Mouse (Mus musculus) E14TG2a.4 (cell line): ENCODE data around the gene Ephb2.

Source experiments
- H3K27me3 ChIP-seq: 2 replicates; pipeline ENCODE4 v1.6.1; 2014; ENCODE audit warnings: low read length, control low read depth; ENCODE audit not compliant: insufficient read depth
- H3K36me3 ChIP-seq: 2 replicates; pipeline ENCODE4 v1.6.1; 2014; ENCODE audit warnings: low read length, control low read depth; ENCODE audit not compliant: insufficient read depth
- H3K4me1 ChIP-seq: replicated peaks from 2 replicates; pipeline ENCODE4 v1.6.1; 2014; ENCODE audit warnings: low read depth, low read length, control low read depth
- H3K4me3 ChIP-seq: replicated peaks from 2 replicates; pipeline ENCODE4 v1.5.1; 2014; ENCODE audit warnings: mild to moderate bottlenecking, low read length
- H3K9me3 ChIP-seq: 2 replicates; pipeline ENCODE4 v1.6.1; 2014; ENCODE audit warnings: low read length, control low read depth
- CTCF ChIP-seq: conservative IDR thresholded peaks from 2 replicates; pipeline ENCODE4 v1.5.1; 2014; ENCODE audit warnings: low read length
- NANOG ChIP-seq: IDR thresholded peaks from 2 replicates; pipeline ENCODE4 v1.6.1; 2014; ENCODE audit warnings: borderline replicate concordance, low read length, mixed read lengths
- POU5F1 ChIP-seq: IDR thresholded peaks from 2 replicates; pipeline ENCODE4 v1.6.1; 2014; ENCODE audit warnings: low read length, borderline replicate concordance

Ephb2 gene

DNA sequence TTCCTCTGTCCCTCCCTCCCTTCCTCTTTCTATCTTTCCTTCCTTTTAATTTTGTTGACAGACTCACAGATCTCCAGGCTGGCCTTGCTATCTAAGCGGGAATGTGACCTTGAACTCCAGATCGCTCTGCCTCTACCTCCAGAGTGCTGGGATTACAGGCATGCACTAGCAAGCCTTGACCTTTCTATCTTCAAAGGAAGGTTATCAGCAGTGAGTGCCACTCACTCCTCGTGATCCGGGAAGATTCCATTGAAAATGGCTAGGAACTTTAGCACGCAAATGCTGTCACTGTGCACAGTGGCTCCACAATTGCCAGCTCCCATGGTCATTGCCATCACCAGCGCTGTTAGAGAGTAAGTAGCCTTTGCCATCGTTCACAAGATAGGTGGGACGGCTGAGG, 156.6 kb downstream of the Ephb2 start:
- TF ChIP-seq NANOG = no peak
- Histone ChIP-seq H3K4me1 (peaks cover 41% of the 10 kb centered on the region), H3K9me3 (no peaks in the 10 kb centered on the region), H3K27me3 (no peaks in the 10 kb centered on the region), H3K4me3 (no peak overlapping the region), H3K36me3 (no peaks in the 10 kb centered on the region)

DNA sequence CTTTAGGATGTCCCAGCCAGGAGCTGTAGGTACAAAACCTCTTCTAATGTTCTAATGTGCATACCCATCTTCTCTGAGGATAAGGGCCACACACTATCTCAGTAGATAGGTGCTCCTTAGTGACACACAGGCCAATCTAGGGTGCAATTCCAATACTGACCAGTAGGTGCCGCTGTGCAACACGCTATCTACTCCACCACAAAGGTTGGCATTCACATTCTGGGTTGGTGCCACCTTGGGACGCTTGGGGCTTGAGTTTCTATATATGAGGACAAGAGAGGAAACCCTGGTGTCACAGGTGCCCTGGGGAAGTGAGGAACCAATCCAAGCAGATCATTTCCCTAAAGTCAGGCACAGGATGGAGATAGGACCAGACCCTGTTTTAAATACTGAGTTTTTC, 157.3 kb downstream of the Ephb2 start:
- Histone ChIP-seq H3K27me3 (no peaks in the 10 kb centered on the region), H3K36me3 (no peaks in the 10 kb centered on the region), H3K4me3 (no peak overlapping the region), H3K9me3 (no peaks in the 10 kb centered on the region), H3K4me1 (peaks cover 43% of the 10 kb centered on the region)
- peak; percentile 95 for TF ChIP-seq CTCF
- TF ChIP-seq POU5F1 = no peak
- no peak for TF ChIP-seq NANOG

DNA sequence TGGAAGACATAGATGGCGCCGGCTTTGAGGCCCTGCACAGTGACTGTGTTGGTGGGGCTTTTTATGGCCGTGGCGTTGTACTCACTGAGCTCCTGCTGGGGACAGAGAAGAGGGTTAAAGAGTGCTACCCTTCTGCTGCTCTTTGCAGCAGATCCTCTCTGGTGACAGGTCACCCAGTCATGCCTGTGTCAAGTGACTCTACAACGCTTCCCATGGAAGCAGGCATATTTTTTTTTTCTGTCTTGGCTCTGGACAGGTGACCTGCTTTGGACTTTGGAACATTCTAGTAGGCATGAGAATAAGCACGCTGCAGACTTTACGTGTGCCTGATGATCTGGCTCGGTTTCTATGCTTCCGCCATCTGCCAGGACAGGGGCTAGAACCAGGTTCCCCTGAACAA, 160.3 kb downstream of the Ephb2 start:
- Histone ChIP-seq H3K4me3 (no peak overlapping the region), H3K27me3 (peaks cover 6% of the 10 kb centered on the region; the same call in 1 of the 2 replicates), H3K4me1 (peaks cover 49% of the 10 kb centered on the region), H3K9me3 (no peaks in the 10 kb centered on the region), H3K36me3 (no peaks in the 10 kb centered on the region)
- TF ChIP-seq NANOG (no peak), POU5F1 (no peak), CTCF (no peak)

DNA sequence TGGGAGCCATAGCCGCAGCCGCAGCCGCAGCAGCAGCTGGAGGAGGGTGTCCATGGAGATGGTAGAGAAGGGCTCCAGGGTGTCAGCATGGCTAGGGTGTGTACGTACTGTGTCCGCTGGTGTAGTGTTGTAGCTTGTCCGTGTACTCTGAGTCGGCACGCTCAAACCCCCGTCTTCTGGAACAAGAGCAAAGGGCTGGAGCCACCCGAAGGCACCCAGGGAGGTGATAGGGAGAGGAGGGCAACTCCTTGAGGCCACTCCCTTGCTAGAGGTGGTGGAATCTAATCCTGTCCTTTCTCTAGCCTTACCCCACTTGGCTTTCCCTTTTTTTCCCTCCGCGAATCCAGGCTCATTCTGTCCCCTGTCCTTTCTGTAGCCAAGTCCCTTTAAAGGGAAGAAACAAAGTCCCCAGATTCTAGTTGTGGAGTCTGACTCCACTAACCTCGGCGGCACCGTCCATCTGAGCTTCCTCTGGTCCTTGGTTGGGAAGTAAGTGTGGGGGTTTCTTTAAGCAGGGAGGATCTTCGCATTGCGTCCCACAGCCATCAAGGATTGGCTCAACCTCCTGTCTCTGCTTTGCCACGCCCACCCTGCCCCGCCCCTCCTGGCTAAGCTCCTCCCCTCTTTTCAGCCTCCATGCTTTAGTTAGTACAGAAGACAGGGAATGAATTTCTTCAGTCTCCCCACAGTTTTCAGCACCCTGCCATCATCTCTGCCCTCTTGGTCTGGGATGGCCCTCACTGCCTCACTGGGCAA, 163.3 kb downstream of the Ephb2 start:
- H3K4me3 ChIP-seq = peak overlapping the region; percentile 50
- no peaks in the 10 kb centered on the region for H3K36me3 ChIP-seq
- H3K4me1 ChIP-seq = peaks cover 34% of the 10 kb centered on the region
- TF ChIP-seq CTCF = no peak
- peaks cover 6% of the 10 kb centered on the region; the same call in 1 of the 2 replicates for H3K27me3 ChIP-seq
- no peaks in the 10 kb centered on the region for H3K9me3 ChIP-seq

DNA sequence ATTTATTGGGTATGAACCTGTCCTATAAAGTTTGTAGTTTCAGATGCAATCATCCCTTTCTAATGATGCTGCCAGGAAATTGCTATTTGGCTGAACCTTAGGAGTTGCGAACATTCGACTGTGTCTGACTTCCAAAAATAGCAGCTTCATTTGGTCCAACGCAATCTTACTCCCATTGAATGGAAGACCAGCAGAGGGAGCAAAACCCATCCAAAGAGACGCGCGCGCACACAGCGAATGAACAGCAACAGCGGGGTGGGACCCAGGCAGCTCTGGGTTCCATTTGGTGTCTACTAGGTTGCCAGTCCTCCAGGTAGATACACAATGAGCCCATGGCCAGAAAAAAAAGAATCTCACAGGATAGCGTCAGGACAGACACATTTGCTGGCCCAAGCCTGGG, 168.0 kb downstream of the Ephb2 start:
- TF ChIP-seq POU5F1 = no peak
- TF ChIP-seq NANOG = no peak
- TF ChIP-seq CTCF = peak; percentile 34
- H3K36me3 ChIP-seq = no peaks in the 10 kb centered on the region
- H3K4me1 ChIP-seq = peaks cover 12% of the 10 kb centered on the region
- no peaks in the 10 kb centered on the region; the same call in 1 of the 2 replicates for H3K9me3 ChIP-seq
- H3K27me3 ChIP-seq = peaks cover 6% of the 10 kb centered on the region; the same call in 1 of the 2 replicates
- no peak overlapping the region for H3K4me3 ChIP-seq

DNA sequence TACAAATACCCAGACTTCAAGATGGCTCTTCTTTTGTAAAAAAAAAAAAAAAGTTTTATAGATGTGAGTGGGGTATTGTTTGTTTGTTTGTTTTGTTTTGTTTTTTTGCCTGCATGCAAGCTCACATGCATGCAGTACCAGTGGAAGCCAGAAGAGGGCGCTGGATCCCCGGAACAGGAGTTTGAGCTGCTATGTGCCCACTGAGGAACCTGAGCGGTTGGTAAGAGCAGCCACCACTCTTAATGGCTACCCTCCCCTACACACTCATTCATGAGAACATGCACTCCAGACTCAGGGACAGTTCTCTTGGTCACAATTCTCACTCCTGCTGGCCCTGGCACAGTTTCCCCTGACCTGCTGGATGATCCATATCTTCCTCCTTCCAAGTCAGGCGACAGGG, 169.8 kb downstream of the Ephb2 start:
- Histone ChIP-seq H3K4me3 (no peak overlapping the region), H3K27me3 (no peaks in the 10 kb centered on the region), H3K4me1 (0 out of 2 replicates have a peak, but pooled peaks cover 3% of the 10 kb centered on the region), H3K36me3 (no peaks in the 10 kb centered on the region), H3K9me3 (no peaks in the 10 kb centered on the region; the same call in 1 of the 2 replicates)
- TF ChIP-seq CTCF (peak; percentile 81), NANOG (no peak), POU5F1 (no peak)

DNA sequence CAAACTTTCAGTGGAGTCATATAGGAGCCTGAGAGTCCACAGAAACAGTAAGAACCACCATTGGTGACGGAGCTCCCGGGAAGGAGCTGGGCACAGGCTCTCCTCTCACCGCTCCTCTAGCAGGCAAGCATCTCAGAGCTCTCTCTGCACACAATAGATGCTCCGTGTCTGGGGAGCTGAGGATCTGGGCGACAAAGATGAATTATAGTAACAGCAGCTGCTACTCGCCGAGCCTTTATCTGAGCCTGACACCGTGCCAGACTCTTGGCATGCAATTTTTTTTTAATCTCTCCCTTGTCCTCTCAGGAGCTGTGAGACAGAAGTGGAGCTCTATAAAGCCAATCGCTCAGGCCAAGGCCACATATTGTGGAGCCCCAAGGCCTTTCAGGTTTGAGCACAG, 170.7 kb downstream of the Ephb2 start:
- Histone ChIP-seq H3K36me3 (peaks cover 9% of the 10 kb centered on the region), H3K4me1 (0 out of 2 replicates have a peak, but pooled peaks cover 3% of the 10 kb centered on the region), H3K4me3 (no peak overlapping the region), H3K27me3 (no peaks in the 10 kb centered on the region), H3K9me3 (peaks cover 5% of the 10 kb centered on the region; the same call in 1 of the 2 replicates)
- TF ChIP-seq NANOG = no peak
- no peak for TF ChIP-seq POU5F1
- no peak for TF ChIP-seq CTCF

DNA sequence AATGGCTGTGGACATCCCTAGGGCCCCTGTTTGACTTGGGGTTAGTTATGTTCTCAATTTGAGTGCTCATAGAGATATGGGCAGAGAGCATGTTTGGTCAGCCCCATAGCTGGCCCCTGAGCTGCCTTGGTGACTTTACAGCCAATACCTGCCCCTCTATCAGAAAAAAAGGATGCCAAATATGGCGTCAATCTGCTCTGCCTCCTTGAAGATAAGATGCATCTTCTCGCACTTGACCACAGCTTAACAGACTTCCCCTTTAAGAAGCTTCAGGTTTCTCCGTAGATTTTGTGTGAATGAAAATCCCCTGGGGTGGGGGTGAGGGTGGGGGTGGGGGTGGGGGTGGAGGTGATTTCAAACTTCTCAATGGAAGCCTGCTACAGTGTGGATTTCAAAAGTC, 177.9 kb downstream of the Ephb2 start:
- no peak for TF ChIP-seq NANOG
- no peak for TF ChIP-seq CTCF
- no peak for TF ChIP-seq POU5F1
- Histone ChIP-seq H3K4me1 (0 out of 2 replicates have a peak, but pooled peaks cover 4% of the 10 kb centered on the region), H3K4me3 (no peak overlapping the region), H3K27me3 (no peaks in the 10 kb centered on the region), H3K9me3 (peaks cover 5% of the 10 kb centered on the region; the same call in 1 of the 2 replicates), H3K36me3 (peaks cover 45% of the 10 kb centered on the region)

DNA sequence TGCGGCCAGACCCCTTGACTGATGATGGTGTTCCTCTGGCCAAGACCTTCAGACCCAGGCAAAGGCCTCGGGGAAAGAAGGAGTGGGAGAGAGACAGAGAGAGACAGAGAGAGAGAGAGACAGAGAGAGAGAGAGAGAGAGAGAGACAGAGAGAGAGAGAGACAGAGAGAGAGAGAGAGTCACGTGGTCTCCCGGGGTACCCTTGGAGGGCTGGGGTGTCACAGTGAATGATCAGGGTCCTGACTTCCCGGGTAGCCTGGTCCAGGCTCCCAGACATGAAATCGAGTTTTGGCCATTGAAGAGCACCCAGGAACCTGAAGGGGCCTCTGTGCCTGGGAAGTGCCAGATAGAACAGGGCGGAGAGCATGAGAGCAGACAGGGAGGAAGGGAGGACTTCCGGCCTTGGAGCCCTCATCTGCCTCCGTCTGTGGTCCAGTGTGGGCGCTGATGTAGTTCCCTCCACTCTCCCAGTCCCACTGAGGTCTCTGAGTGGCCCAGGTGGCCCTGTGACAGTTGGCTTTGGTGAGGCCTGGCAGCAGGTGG, 182.0 kb downstream of the Ephb2 start:
- no peaks in the 10 kb centered on the region for H3K9me3 ChIP-seq
- H3K27me3 ChIP-seq = peaks cover 5% of the 10 kb centered on the region; the same call in 1 of the 2 replicates
- H3K36me3 ChIP-seq = peaks cover 23% of the 10 kb centered on the region
- no peak overlapping the region for H3K4me3 ChIP-seq
- peaks cover 13% of the 10 kb centered on the region for H3K4me1 ChIP-seq
- TF ChIP-seq POU5F1 (no peak), CTCF (no peak), NANOG (no peak)
